Mouse (Mus musculus) cerebral cortex, adult 2 months (tissue): ENCODE measurements around the gene Itga6.

Experiments used
- WGBS: fragments of 180-500 bp; shearing (Covaris S2); methylation state at CpG from one replicate; pipeline ENCODE4 v1.1.7; 2018; 5-methylcytosine and 5-hydroxymethylcytosine counted together

Gene Itga6

GRCm38 (mm10) chr2:71745610-71746374, at the start of gene Itga6:
TSS of gene Itga6 (plus strand) at chr2:71745616.
- WGBS = 87% methylated on average over 6 of the region's 6 CpGs

GRCm38 (mm10) chr2:71696776-71697175, 48.6 kb upstream of the Itga6 start:
- WGBS = 97% methylated on average over 1 of the region's 1 CpGs

GRCm38 (mm10) chr2:71697408-71698336, 47.7 kb upstream of the Itga6 start:
- WGBS = 62% methylated on average over 8 of the region's 8 CpGs

GRCm38 (mm10) chr2:71698366-71698765, 47.0 kb upstream of the Itga6 start:
- WGBS = 90% methylated on average over 6 of the region's 6 CpGs

GRCm38 (mm10) chr2:71698942-71699341, 46.5 kb upstream of the Itga6 start:
- 63% methylated on average over 7 of the region's 7 CpGs for WGBS

DNA sequence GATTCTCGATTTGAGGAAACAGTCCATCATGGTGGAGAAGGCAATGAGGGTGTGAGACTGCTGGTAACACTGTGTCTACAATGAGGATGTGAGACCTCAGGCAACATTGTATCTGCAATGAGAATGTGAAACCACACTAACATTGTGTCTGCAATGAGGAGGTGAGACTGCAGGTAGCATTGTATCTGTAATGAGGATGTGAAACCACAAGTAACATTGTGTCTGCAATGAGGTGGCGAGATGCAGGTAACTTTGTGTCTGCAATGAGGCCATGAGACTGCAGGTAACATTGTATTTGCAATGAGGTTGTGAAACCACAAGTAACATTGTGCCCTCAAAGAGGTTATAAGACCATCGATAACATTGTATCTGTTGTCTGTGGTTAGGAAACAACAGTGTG, 44.1 kb upstream of the Itga6 start:
- 94% methylated on average over 3 of the region's 3 CpGs for whole genome bisulfite sequencing

GRCm38 (mm10) chr2:71704309-71704708, 41.1 kb upstream of the Itga6 start:
- WGBS = 70% methylated on average over 5 of the region's 5 CpGs

- 53% methylated on average over 5 of the region's 5 CpGs for WGBS
Measured at GRCm38 (mm10) chr2:71708886-71709285, 36.5 kb upstream of the Itga6 start.

DNA sequence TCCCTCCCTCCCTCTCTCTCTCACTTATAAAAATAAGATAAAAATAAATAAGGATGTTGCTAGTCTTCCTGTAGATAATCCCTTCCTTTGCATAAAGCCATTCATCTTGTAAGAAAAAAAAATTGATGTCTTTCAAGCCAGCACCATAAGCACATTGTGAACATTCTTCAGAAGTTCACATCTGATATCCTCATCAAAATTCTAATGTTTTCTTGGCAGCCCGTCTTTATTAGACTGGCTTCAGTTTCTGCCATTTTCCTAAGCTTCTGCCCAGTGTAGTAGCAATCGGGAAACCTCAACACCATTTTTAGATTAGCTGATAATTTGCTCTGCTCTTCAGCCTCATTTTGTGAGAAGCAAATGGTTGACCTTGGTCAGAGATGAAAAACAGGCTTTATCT, 33.8 kb upstream of the Itga6 start:
- WGBS = 85% methylated on average over 2 of the region's 2 CpGs

GRCm38 (mm10) chr2:71714416-71714815, 31.0 kb upstream of the Itga6 start:
- 96% methylated on average over 5 of the region's 5 CpGs for WGBS

- 72% methylated on average over 9 of the region's 9 CpGs for WGBS
Measured at GRCm38 (mm10) chr2:71719005-71719386, 26.4 kb upstream of the Itga6 start.

GRCm38 (mm10) chr2:71719387-71720034, 25.9 kb upstream of the Itga6 start:
- 66% methylated on average over 5 of the region's 5 CpGs for WGBS

DNA sequence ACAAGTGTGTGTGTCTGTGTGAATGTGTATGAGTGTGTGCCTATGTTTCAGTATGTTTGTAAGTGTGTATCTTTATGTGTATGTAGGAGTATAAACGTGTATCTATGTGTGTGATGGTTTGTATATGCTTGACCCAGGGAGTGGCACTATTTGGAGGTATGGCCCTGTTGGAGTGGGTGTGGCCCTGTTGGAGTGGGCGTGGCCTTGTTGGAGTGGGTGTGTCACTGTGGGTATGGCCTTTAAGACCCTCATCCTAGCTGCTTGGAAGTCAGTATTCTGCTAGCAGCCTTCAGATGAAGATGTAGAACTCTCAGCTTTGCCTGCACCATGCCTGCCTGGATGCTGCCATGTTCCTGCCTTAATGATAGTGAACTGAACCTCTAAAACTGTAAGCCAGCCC, 24.9 kb upstream of the Itga6 start:
- WGBS = 69% methylated on average over 2 of the region's 2 CpGs

GRCm38 (mm10) chr2:71722913-71723312, 22.5 kb upstream of the Itga6 start:
- WGBS = 98% methylated on average over 5 of the region's 5 CpGs

- 85% methylated on average over 3 of the region's 3 CpGs for WGBS
Measured at GRCm38 (mm10) chr2:71723623-71724022, 21.8 kb upstream of the Itga6 start.

DNA sequence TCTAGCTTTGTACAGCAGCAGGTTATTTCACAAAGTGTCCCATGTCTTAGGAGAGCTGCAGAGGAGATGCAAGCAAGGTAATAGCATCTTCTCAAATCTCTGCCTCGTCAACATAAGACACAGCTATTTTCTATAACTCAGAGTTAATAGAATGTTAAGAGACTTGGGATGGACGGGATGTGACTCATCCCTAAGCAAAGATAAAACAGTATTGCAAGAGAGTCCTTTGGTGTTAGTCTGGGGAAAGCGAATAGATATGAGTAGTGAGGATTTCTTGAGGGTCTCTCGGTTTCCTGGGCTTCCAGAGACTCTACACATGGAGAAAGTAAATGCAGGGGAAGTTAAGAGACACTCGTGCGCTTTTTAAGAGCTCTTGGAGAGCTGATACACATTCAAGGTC, 21.4 kb upstream of the Itga6 start:
- 91% methylated on average over 6 of the region's 6 CpGs for WGBS

DNA sequence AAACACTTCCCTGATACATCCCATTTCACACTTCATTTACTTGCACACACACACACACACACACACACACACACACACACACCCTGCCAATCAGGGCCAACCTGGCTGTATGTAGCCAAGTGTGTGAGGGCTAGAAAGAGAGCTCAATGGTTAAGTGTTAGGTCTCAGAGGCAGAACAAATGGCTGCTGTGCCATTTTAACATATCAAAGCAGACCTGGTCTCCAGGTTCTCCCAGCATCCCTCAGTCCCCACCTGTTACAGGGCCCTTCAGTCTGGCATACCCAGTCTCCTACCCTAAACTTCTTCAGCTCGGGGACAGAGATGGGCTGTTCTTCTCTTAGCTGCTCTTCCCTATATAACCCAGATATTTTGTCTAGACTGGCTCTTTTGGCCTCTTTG, 20.0 kb upstream of the Itga6 start:
- 100% methylated on average over 1 of the region's 1 CpGs for WGBS

- 94% methylated on average over 7 of the region's 7 CpGs for WGBS
Measured at GRCm38 (mm10) chr2:71726883-71727676, 18.3 kb upstream of the Itga6 start.

- 95% methylated on average over 7 of the region's 7 CpGs for WGBS
Measured at GRCm38 (mm10) chr2:71728341-71728740, 17.1 kb upstream of the Itga6 start.

DNA sequence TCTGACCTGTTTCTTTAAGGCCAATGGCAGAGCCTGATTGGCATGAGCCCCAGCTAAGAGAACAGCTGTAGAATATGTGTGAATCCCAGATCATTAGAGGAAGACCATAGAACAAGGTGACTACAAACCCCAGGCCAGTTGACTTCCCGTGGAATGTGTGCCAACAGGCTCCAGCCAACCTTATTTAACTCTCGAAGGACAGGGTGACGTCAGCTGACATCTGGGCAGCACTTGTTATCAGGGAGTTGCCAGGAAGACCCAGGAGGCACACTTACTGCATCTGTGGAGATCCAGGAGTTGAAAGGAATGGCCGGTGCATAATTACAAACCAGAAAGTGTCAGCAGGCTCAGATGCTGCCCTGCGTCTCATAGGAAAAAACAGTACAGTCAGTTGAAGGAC, 16.6 kb upstream of the Itga6 start:
- 72% methylated on average over 5 of the region's 5 CpGs for WGBS
